Mouse (Mus musculus) c-Kit-negative CD71-positive TER-119-positive erythroid progenitor cells, embryonic 14.5 days (primary cell): ENCODE measurements around the gene Nhp2.

Experiments
- DNase-seq: peaks from one replicate; pipeline ENCODE4 v3.0.0-alpha.2; 2013; ENCODE audit warnings: low read depth, low spot score

Nhp2 gene

GRCm38 (mm10) chr11:51635525-51636322 lies 16.2 kb downstream of the Nhp2 start, which contains the start of gene Rmnd5b:
Rmnd5b (minus strand) TSS chr11:51635896.
- peak; percentile 65 for DNase-seq

- DNase-seq: peak; percentile 62
These were observed 16.8 kb downstream of the Nhp2 start for GRCm38 (mm10) chr11:51636323-51636684.

GRCm38 (mm10) chr11:51637971-51638414 lies 18.5 kb downstream of the Nhp2 start:
- no peak for DNase-seq

GRCm38 (mm10) chr11:51638497-51638896 lies 19.0 kb downstream of the Nhp2 start:
- no peak for DNase-seq

- DNase-seq: no peak
These were observed 21.2 kb downstream of the Nhp2 start for GRCm38 (mm10) chr11:51640748-51641147.

- DNase-seq: no peak
These were observed 23.7 kb downstream of the Nhp2 start for GRCm38 (mm10) chr11:51643202-51643601.

DNA sequence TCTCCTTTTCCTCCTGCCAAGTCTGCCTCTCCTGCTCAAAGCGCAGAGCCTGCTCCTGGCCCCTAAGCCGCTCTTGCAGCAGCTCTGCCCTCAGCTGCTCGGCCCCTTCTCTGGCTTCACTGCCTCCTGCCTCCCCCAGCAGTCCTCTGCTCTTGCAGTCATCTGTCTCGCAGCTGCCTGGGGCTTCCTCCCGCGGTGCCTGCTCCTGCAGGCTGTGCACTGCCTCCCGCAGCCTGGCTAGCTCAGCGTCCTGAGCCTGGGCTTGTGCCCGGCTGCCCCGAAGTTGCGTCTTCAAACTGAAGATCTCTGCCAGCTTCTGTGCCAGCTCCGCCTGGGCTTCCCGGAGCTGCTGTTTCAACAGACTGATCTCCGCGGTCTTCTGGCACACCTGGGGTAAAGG lies 24.2 kb downstream of the Nhp2 start:
- no peak for DNase-seq

GRCm38 (mm10) chr11:51644217-51644616 lies 24.7 kb downstream of the Nhp2 start:
- DNase-seq: no peak

- no peak for DNase-seq
These were observed 25.8 kb downstream of the Nhp2 start for GRCm38 (mm10) chr11:51645293-51645692.

DNA sequence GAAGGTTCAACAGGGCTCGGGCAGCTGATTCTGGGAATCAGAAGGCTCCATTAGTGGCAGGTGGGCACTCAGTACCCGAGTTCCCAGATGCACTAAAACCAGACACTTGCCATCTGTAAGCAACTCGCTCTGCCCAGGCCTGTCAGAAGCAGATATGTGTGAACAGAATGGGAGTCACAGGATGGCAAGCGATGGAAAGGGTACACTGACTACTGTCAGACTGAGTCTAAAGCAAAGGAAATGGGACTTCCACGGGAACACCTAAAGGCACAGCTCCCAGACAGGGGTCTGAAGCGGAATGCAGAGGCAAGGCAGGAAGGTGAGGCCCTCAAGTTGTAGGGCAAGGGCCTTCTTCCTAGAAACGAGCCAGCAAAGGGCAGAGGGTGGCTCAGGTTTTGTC lies 26.7 kb downstream of the Nhp2 start:
- DNase-seq: no peak

- DNase-seq: no peak
These were observed 27.5 kb downstream of the Nhp2 start for GRCm38 (mm10) chr11:51646751-51647667.

DNA sequence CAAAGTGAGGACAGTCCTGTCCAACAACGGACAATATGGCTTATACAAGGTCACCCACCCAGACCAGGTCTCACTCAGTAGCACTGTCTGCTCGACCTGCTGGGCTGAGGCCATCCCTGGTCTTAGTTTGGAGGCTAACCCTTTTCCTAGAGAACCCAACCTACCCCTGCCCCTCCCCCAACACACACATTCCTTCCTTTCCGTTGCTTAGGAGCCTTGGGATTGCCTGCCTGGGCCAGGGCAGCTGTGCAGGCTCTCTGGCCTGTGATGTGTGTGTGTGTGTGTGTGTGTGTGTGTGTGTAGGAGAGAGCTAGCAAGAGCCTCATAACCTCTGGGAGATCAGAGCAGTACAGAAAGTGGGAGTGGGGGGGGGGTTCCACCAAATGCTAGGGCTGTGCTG lies 29.0 kb downstream of the Nhp2 start:
- DNase-seq: no peak

DNA sequence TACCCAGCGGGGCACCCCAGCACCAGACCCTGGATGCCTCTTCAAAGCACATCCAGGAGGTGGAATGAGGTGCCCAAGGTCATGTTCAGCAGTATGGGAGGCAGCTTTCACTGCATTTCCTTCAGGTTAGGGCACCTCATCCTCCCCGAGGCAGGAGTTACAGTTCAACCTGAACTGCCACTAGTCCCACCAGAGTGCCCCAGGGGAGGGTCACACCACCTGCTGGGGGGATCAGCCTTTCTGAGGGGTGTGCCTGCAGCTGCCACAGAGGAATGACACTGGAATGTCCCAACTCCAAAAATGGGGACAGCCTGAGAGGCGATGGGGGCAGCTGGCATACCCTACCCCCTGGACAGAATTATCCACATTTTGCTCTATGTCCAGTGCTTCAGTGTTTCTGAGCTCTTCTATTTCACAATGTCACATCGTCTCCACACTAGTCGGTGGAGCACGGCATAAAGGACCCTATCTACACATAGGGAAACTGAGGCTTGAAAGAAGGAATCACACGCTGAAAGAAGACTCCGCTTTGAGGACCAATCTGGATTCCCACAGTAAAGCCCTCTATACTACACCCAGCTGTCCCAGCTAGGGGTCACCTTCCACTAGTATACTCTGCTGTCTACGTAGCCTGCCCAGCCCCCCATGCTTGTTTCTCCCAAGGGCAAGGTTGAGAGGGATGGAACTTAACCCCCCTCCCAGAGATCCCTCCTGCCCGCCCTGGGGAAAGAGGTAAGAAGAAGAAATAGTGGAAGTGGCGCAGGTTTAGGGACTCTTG lies 29.8 kb downstream of the Nhp2 start:
- no peak for DNase-seq

DNA sequence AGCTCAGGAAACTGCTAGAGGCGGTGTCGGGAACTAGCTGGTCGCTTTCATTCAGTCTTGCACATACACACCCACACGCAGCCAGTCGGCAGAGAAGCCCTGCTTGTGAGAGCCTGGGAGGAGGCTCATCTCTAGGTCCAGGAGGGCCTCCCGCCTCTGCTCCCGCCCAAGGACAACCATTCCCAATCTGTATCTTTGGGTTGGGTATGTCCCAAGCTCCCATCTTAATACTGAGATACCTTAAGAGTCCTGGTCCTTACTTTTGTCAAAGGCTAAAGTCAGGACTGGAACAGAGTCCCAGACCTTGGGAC lies 30.3 kb downstream of the Nhp2 start:
- DNase-seq: no peak

- DNase-seq: no peak
These were observed 30.7 kb downstream of the Nhp2 start for GRCm38 (mm10) chr11:51650261-51650660.

- no peak for DNase-seq
These were observed 31.4 kb downstream of the Nhp2 start, which contains the start of the genes N4bp3 and D930048N14Rik for GRCm38 (mm10) chr11:51650691-51651515. N4bp3 (minus strand) TSS chr11:51650842. D930048N14Rik (plus strand) TSS chr11:51650954.

GRCm38 (mm10) chr11:51652889-51653418 lies 33.4 kb downstream of the Nhp2 start:
- DNase-seq: no peak

- DNase-seq: no peak
These were observed 34.2 kb downstream of the Nhp2 start for GRCm38 (mm10) chr11:51653736-51654135.

- no peak for DNase-seq
These were observed 35.4 kb downstream of the Nhp2 start for GRCm38 (mm10) chr11:51654891-51655290.

GRCm38 (mm10) chr11:51656798-51657521 lies 37.4 kb downstream of the Nhp2 start:
- DNase-seq: no peak
